Mouse (Mus musculus) gastrocnemius, postnatal 36 days (tissue): Measurements from ENCODE around the gene Glt28d2. TPM values are rescaled to one million over a fixed set of nuclear protein-coding genes. Genes with fewer than 3 reads are reported as not detected.

Experiments used
- DNase-seq, 2 experiments: peaks; one replicate each; pipeline ENCODE4 v3.0.0; 2022
- intact Hi-C: fragments of 180-260 bp; cut with DNase I; formaldehyde crosslinking; loops from one replicate; pipeline ENCODE4 v1.15.1; 2025
- total RNA-seq, 2 experiments: library from RNA; stranded (reverse); gene quantifications; 2 replicates each; pipeline ENCODE4 v1.2.3; 2021

The Glt28d2 gene
- total RNA-seq, 2 experiments from 2014 or later, result 5.3 to 8.5 TPM

DNA sequence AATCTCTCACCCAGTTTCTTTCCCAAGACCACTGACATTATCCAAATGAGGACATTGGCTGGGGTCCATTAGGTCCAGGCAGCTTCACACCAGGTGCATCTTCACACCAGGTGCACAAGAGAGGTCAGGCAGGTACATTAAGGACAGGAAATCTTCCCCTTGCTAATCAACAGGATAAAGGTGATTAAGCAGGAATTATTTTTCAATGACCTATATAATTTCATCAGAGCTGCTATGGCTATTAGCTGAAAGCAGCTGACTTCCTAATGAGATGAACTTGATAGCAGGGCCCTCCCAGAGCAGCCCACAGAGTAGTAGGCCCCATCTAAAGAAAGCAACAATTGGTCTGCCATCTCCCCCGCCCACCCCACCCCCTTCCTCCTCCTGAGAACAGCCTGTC is 1.4 kb downstream of the Glt28d2 start:
- no peak for DNase-seq

GRCm38 (mm10) chr3:85880687-85881086 is 6.6 kb downstream of the Glt28d2 start:
- intact Hi-C loops, result no loop called here
- DNase-seq, result peak in 1 of 2 experiments; percentile 13

More for the DNA sequence above, 1.4 kb downstream of the Glt28d2 start:
- intact Hi-C loops, result no loop called here

GRCm38 (mm10) chr3:85880068-85880467 is 7.2 kb downstream of the Glt28d2 start:
- DNase-seq, result no peak
- intact Hi-C loops, result no loop called here

DNA sequence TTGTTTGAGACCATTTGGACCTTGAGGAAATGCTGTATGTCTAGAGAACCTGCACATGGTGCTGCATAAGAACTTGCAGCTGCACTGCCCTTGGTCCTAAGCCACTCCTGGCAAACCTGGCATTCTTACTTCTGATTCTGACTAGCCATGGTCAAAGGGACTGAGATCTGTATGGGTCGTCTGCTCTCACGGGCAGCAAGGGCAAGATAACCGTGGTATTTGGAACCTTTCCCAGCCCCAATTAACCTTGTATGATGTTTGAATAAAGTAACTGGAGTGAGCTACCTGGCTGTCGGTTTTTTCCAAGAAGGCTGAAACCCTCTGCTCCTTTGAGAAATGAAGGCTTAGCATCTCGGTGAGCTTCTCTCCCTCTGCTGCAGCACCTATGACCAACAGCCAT is 8.4 kb downstream of the Glt28d2 start:
- no peak for DNase-seq
- intact Hi-C loops, result no loop called here

DNA sequence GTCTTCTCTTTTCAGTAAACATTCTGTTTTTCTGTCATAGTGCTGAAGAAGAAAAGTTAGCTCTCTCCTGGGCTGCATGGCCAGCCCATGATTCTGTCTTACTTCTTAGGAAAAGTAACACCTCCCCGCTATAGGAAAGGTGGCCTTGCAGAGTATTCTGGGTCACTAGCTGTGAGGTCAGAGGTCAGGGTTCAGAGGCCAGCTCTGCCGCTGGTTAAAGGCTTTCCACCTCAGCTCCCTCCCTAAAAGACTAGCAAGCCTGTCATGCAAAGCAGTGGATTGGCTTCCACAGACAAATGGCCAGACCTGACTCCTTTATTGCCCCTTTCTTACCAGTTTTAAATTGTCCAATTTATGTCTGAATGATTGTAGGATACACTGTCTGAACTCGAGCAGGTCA is 23.3 kb downstream of the Glt28d2 start:
- intact Hi-C loops, result no loop called here

DNA sequence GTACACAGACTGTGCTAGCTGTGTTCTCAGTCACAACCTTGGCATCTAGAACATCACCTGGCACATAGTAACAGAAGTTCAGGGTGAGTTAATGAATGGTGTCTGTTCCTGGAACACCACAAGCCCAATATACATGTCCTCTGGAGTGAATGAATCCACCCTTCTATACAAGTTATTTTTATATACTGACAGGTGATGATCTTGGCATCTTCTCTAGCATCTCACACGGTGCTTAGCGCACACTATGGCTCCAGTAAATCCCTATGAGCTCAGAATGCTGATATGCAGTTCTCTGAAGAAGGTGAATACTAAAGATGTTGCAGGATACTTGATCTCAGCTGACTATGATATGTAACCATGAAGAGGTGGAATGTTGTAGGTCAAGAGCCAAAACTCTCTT is 24.4 kb downstream of the Glt28d2 start:
- intact Hi-C loops, result no loop called here
- DNase-seq, result no peak

More for the DNA sequence above, 23.3 kb downstream of the Glt28d2 start:
- DNase-seq, result no peak

DNA sequence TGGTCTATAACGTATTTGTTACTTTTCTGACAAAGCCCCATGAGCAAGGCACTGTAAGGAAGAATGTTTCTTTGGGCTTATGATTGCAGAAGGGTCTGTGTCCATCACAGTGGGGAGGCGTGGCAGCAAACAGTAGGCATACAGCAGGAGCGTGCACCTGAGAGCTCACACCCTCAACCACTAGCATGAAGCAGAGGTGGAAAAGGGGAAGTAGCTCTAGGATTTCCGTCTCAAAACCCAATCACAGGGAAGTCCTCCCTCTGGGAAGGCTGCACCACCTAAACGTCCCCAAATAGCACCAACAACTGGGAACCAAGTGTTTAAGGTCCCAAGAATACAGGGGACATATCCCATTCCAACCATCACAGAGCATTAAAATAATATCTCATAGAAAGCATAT is 26.3 kb downstream of the Glt28d2 start:
- no peak for DNase-seq
- intact Hi-C loops, result no loop called here

DNA sequence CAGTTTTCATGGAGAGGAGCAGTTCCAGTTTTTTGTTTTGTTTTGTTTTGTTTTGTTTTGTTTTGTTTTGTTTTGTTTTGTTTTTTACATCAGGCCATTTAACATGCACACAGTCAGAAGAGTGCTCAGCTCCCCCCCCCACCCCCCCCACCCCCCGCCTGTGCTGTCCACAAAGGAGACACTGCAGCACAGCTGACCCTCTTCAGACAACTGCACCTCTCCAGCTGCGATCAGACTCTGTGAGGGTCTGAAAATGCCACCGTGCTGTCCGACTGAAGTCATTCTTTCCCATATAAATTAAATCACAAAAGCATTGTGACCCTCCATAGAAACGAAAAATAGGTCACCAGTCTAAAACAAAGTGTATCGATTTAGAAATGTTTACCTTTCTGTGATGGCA is 28.0 kb downstream of the Glt28d2 start:
- intact Hi-C loops, result no loop called here
- no peak for DNase-seq

DNA sequence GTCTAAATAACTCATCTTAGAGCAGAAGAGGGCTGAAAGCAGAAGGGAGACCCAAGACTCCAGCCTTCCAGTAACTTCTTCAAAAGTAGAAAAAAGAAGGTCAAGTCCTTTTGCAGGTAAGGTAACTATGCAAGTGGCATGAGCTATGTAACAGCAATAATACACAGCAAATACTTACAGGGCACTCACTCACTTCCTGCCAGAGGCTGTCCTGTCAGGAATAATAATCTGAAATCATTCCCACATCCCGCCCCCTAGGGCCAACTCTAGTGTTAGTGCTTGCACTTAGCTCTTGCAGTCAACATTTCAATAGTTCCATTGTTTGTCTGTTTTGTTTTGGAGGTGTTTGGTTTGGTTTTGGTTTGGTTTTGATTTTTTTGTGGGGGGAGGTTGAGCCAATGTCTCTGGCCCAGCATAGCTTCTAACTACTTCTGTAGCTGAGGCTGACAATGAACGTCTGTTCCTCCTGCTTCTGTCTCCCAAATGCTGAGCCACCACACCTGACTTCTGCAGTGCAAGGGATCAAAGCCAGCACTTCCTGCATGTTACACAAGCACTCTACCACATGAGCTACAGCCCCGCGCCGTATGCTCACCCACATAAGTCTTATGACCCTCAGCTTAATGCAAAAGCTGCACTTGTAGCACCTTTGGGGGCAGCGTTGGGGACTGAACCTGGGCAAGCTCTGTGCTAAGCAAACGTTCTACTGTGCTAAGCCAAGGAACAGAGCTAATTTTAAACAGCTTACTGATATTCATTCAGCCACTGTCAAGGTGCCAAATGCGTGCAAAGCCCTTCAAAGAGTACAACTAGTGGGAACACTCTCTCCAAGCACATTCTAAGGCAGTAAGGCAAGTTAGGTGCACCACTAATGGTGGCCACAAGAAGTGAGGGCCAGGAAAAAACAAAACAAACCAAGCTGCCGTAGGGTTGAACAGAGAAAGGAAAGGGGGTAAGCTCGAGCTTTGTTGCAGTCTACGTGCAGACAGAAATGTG is 28.9 kb downstream of the Glt28d2 start:
- intact Hi-C loops, result no loop called here

GRCm38 (mm10) chr3:85857083-85857482 is 30.2 kb downstream of the Glt28d2 start:
- DNase-seq, result no peak
- intact Hi-C loops, result no loop called here

More for the DNA sequence above, 28.9 kb downstream of the Glt28d2 start:
- DNase-seq, result peak; percentile 27 to 38

- intact Hi-C loops, result no loop called here
- DNase-seq, result no peak
Observed at GRCm38 (mm10) chr3:85855947-85856346, 31.4 kb downstream of the Glt28d2 start.

DNA sequence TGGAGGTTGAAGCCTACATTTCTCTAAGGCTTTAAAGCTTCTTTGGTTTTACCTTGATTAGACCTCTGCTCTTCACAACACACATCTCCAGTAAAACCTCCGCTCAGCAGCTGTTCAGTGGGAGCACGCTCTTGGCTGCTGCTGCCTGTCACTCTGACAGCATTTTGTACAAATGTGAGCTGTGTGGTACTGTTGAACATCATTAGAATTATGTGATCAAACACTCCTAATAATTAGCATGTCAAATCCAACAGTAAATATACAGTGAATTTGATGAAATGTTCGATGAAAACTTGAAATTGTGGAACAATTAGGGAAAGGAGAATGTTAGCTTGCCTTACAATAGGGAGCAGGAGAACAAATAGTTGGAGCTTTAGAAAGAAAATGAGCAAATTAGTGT is 32.3 kb downstream of the Glt28d2 start:
- no peak for DNase-seq
- intact Hi-C loops, result no loop called here

DNA sequence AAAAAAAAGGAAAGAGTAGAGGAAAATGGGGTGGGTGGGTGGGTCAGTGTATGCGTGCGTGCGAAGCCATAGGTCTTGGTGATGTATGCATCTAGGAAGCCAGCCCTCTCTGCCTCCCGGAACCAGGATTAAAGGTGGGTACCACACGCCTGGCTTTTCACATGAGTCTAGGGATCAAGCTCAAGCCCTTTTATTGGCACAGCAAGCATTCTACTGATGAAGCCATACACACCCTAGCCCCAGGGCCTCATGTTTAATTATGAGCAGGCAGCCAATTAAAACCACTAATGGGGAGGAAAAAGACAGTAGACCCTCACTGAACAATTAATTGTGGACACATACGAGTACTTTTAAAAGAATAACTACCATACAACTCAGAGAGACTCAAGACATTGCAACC is 33.2 kb downstream of the Glt28d2 start:
- DNase-seq, result no peak
- intact Hi-C loops, result no loop called here

- intact Hi-C loops, result no loop called here
- DNase-seq, result no peak
Observed at GRCm38 (mm10) chr3:85853715-85854114, 33.6 kb downstream of the Glt28d2 start.

DNA sequence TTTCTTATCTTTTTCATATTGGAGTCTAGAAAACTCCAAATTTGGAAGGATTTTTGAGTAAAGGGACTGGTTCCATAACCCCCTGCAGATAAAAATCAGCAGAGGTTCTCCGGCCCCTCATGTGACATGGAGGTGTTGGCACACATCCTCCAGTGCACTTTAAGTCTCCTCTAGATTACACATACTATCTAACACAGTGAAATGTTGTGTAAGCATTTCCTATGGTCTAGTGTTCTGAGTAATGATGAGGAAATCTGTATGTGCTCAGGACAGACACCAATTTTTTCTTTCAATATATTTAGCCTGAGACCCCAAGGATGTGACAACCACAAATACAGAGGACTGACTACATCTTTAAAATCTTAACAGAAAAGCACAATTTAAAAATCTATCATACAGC is 37.2 kb downstream of the Glt28d2 start:
- intact Hi-C loops, result no loop called here
- no peak for DNase-seq

- no peak for DNase-seq
- intact Hi-C loops, result no loop called here
Observed at GRCm38 (mm10) chr3:85846316-85846715, 41.0 kb downstream of the Glt28d2 start.

DNA sequence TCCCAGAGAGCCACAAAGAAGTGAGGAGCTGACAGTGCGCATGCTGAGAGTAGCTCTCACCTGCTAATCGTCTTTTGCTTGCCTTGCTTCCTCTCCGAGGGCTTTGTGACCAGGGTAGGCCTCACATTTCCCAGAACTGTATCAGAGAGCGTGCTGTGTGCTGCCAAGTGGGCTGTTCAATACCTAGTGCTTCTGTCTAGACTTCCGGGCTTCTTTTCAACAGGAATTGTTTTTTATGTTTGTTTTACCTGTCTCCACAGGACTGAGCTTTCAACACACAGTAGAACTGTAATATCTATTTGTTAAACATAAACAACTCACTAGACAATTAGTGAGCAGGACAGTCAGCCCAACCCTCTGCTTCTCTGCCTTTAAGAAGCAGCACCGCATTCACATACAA is 42.0 kb downstream of the Glt28d2 start:
- intact Hi-C loops, result no loop called here

DNA sequence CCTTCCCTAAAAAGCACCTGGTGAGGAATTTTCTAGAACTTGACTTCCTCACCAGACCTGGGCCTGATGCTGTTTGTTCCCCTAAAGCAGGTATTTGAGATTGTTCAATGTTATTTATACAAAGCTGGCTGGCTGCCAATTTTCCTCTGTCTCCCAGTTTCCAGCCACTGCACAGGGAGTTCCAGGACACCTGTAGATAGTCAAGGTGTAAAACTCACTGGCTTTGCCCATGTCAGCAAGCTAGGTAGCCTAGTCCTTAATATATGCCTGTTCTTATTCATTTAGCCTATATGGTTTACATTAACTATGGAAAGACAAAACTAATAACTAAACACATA is 44.5 kb downstream of the Glt28d2 start:
- intact Hi-C loops, result no loop called here
- DNase-seq, result no peak

More for the DNA sequence above, 42.0 kb downstream of the Glt28d2 start:
- no peak for DNase-seq

DNA sequence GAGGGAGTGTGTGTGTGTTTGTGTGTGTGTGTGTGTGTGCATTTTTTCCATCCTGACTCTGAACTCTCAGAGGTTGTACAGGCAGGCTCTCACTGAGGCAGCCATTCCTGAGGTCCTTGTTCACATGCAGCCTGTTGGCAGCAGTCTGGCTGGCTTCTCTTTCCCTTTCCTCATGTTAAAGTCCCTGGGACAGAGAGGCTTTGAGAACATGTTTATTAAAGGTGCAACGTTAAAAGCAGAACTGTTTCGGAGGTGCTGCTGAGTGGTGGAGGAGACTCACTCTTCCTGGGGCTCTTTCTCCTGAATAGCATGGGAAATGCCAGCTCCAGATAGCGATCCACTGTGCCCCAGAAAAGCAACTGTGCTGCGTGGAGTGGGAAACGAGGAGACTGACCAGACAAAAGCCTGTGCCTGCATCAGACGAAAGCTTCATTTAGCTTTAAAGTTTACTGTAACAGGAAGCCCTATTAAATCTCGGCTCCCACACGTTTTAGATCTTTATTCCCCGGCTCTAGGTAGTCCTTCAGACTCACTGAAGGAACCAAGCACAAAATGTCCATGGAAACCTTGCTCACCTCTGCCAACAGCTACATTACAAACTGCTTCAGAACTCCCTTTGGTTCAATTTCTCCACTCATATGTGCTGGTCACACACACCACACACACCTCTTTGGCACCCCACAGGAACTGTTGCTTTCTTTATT is 45.0 kb downstream of the Glt28d2 start:
- intact Hi-C loops, result no loop called here
- DNase-seq, result no peak

DNA sequence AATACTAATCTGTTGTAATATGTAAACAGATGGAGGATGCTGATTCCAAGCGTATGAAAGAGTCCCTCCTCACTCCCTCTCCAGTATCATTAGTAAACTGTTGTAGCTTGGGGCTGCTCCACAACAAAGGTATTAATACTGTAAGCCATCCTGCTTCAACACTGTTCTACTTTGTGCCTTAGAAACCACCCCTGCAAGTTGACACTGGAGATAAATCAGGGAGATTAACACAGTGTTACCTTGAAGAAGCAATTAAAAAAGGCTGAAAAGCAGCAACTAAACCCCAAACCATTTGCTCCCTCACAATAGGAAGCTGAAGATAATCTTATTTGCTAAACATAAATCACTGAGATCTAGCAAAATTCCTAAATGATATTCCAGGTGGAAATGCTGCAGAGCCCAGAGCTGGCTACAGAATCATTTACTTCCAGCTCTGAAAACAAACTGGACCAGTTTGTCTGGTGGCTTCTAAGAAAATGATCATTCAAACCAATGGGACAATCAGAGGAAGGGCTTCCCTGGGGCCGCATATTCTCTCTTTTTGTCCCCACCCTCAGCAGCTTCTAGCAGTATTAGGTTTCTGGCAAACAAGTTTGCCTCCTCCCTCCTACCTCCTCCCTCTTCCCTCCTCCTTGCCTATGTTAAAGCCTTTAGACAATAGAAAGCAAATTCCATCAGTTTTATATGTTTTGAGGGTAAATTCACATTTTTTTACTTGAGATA is 45.7 kb downstream of the Glt28d2 start:
- no peak for DNase-seq
- intact Hi-C loops, result no loop called here

DNA sequence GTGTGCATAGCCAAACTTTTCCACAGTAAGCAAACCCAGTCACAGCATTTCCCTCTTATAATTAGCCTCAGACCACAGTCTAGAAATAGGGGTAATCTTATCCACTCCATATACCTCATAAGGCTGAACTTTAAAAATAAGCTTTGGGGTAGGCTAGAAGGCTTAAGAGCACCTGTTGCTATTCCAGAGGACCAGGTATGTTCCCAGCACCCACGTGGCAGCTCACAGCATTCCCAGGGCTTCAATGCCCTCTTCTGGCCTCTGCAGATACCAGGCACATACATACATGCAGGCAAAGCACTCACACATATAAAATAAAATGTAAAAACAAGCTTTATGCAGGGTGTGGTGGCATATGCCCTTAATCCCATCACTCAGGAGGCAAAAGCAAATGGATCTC is 53.7 kb downstream of the Glt28d2 start:
- no peak for DNase-seq
- intact Hi-C loops, result no loop called here
